Mouse (Mus musculus): ENCODE data around the gene Wdr20rt. TPM values are rescaled to one million over a fixed set of nuclear protein-coding genes. Genes with fewer than 3 reads are reported as not detected.
"Not testable (repeated sequence)": the region's sequence is repeated elsewhere in the genome, so short reads cannot be mapped to it uniquely, and the experiment has no call there.

Wdr20rt gene
- total and polyA plus RNA-seq, 3 experiments, result not detected

DNA sequence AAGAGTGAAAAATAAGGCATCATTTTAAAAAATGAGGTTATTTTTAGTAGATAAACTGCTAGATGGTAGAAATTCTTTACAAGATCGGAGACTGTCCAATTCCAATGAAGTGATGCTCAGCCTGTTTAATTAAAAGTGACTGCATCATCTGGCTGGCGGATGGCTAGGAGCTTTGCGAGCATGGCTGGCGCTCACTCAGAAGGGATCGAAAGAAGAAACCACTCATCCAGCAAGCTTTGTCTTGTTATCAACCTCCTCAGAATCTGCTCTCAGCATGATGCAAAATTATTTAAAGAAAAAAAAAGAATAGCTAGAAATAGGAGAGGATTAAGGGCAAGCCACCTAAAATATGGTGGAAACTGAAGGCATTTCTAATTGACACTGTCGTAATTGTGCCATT lies 3.3 kb downstream of the Wdr20rt start:
- in situ Hi-C loops (cut with MboI; ENCODE audit: low pct_ligation_motif_present, low pct_unique_long_range_greater_than_20kb, low sequenced_read_pairs) (no loop called here), dilution Hi-C loops (cut with MboI; ENCODE audit: extremely low pct_ligation_motif_present, extremely low pct_unique_long_range_greater_than_20kb, low sequenced_read_pairs) (no loop called here)
- Histone ChIP-seq H3K9ac (ENCODE audit: insufficient read depth, low read depth) (no peak overlapping the region), H3K4me2 (ENCODE audit: insufficient read depth, low read depth, poor library complexity, severe bottlenecking) (no peak overlapping the region), H3K27me3 (replicated peaks) (no peaks in the 10 kb centered on the region), H3K4me3 (replicated peaks in 1 of 3; ENCODE audit: low read depth in 2 of 3, low read length in 2 of 3, poor library complexity in 1 of 3) (no peak overlapping the region), H3K27ac (ENCODE audit: insufficient read depth, low read depth) (no peak overlapping the region), H3K79me2 (replicated peaks; ENCODE audit: control insufficient read depth, extremely low read depth, insufficient read depth, poor library complexity, severe bottlenecking) (no peaks in the 10 kb centered on the region), H3K9me3 (replicated peaks; ENCODE audit: low read length) (no peaks in the 10 kb centered on the region), H3K36me3 (replicated peaks in 1 of 2; ENCODE audit: control insufficient read depth in 1 of 2, insufficient read depth in 1 of 2, low read length in 1 of 2) (no peaks in the 10 kb centered on the region), H3K4me1 (ENCODE audit: control insufficient read depth in 1 of 2, insufficient read depth in 2 of 2) (no peaks in the 10 kb centered on the region)
- TF ChIP-seq TBP (conservative IDR thresholded peaks at IDR 0.05; ENCODE audit: low read depth, low read length) (no peak), NELFE (IDR thresholded peaks at IDR 0.05; ENCODE audit: low read depth, low read length) (no peak), CHD1 (IDR thresholded peaks at IDR 0.05; ENCODE audit: low read depth, low read length) (no peak), USF2 (conservative IDR thresholded peaks at IDR 0.05; ENCODE audit: low read depth, low read length) (no peak), ZNF384 (IDR thresholded peaks at IDR 0.05; ENCODE audit: low read depth, low read length) (no peak)
- DNase-seq (ENCODE audit: extremely low read depth), result no peak

DNA sequence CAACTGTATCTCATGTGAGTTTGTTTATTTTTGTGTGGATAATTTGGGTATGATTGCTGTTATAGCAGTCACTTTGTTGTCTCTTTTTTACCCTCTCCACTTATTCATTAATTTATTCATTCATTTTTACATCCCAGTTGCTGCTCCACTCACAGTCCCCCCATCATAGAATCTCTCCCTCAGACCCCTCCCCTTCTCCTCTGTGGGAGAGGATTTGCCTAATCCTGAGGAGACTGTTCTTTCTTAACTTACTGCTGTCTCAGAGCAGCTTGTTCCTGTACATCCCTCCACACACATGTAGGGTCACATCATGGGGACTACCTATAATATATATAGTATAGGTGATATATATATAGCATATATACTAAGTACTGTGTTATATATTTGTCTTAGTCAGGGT lies 3.7 kb downstream of the Wdr20rt start:
- Histone ChIP-seq H3K9ac (ENCODE audit: insufficient read depth, low read depth) (no peak overlapping the region), H3K27me3 (replicated peaks) (no peaks in the 10 kb centered on the region), H3K4me3 (replicated peaks in 1 of 3; ENCODE audit: low read depth in 2 of 3, low read length in 2 of 3, poor library complexity in 1 of 3) (no peak overlapping the region), H3K27ac (ENCODE audit: insufficient read depth, low read depth) (no peak overlapping the region), H3K4me1 (ENCODE audit: control insufficient read depth in 1 of 2, insufficient read depth in 2 of 2) (no peaks in the 10 kb centered on the region), H3K79me2 (replicated peaks; ENCODE audit: control insufficient read depth, extremely low read depth, insufficient read depth, poor library complexity, severe bottlenecking) (no peaks in the 10 kb centered on the region), H3K36me3 (replicated peaks in 1 of 2; ENCODE audit: control insufficient read depth in 1 of 2, insufficient read depth in 1 of 2, low read length in 1 of 2) (no peaks in the 10 kb centered on the region), H3K9me3 (replicated peaks; ENCODE audit: low read length) (no peaks in the 10 kb centered on the region), H3K4me2 (ENCODE audit: insufficient read depth, low read depth, poor library complexity, severe bottlenecking) (no peak overlapping the region)
- dilution Hi-C loops (cut with MboI; ENCODE audit: extremely low pct_ligation_motif_present, extremely low pct_unique_long_range_greater_than_20kb, low sequenced_read_pairs) (no loop called here), in situ Hi-C loops (cut with MboI; ENCODE audit: low pct_ligation_motif_present, low pct_unique_long_range_greater_than_20kb, low sequenced_read_pairs) (no loop called here)
- TF ChIP-seq TCF12 (IDR thresholded peaks at IDR 0.05; ENCODE audit: low read depth, low read length) (no peak), MAX (IDR thresholded peaks at IDR 0.05; ENCODE audit: low read length) (no peak), JUND (conservative IDR thresholded peaks at IDR 0.05; ENCODE audit: low read depth, low read length) (no peak), GABPA (IDR thresholded peaks at IDR 0.05; ENCODE audit: insufficient replicate concordance, low read depth, low read length) (no peak), CHD2 (IDR thresholded peaks at IDR 0.05; ENCODE audit: low read length) (no peak), ETS1 (conservative IDR thresholded peaks at IDR 0.05; ENCODE audit: low read depth, low read length) (no peak)
- no peak for DNase-seq (ENCODE audit: extremely low read depth)

- dilution Hi-C loops (cut with MboI; ENCODE audit: extremely low pct_ligation_motif_present, extremely low pct_unique_long_range_greater_than_20kb, low sequenced_read_pairs); H3K9me3 ChIP-seq (replicated peaks; ENCODE audit: low read length); DNase-seq (ENCODE audit: extremely low read depth); H3K79me2 ChIP-seq (replicated peaks; ENCODE audit: control insufficient read depth, extremely low read depth, insufficient read depth, poor library complexity, severe bottlenecking); H3K9ac ChIP-seq (ENCODE audit: insufficient read depth, low read depth); in situ Hi-C loops (cut with MboI; ENCODE audit: low pct_ligation_motif_present, low pct_unique_long_range_greater_than_20kb, low sequenced_read_pairs); H3K4me2 ChIP-seq (ENCODE audit: insufficient read depth, low read depth, poor library complexity, severe bottlenecking); H3K4me1 ChIP-seq (ENCODE audit: control insufficient read depth in 1 of 2, insufficient read depth in 2 of 2); H3K27me3 ChIP-seq (replicated peaks); H3K36me3 ChIP-seq (replicated peaks in 1 of 2; ENCODE audit: control insufficient read depth in 1 of 2, insufficient read depth in 1 of 2, low read length in 1 of 2); H3K27ac ChIP-seq (ENCODE audit: insufficient read depth, low read depth); H3K4me3 ChIP-seq (replicated peaks in 1 of 3; ENCODE audit: low read depth in 2 of 3, low read length in 2 of 3, poor library complexity in 1 of 3): not testable (repeated sequence)
These were observed 7.5 kb downstream of the Wdr20rt start for GRCm38 (mm10) chr12:65232801-65233200.

Data from CH12.LX (cell line).